Mouse (Mus musculus) c-Kit-positive CD71-negative TER-119-negative erythroid progenitor cells, embryonic 14.5 days (primary cell): ENCODE results near the gene Gm38431.

Source experiments
- DNase-seq: peaks from one replicate; pipeline ENCODE4 v3.0.0-alpha.2; 2013; ENCODE audit warnings: low read depth

The Gm38431 gene

DNA sequence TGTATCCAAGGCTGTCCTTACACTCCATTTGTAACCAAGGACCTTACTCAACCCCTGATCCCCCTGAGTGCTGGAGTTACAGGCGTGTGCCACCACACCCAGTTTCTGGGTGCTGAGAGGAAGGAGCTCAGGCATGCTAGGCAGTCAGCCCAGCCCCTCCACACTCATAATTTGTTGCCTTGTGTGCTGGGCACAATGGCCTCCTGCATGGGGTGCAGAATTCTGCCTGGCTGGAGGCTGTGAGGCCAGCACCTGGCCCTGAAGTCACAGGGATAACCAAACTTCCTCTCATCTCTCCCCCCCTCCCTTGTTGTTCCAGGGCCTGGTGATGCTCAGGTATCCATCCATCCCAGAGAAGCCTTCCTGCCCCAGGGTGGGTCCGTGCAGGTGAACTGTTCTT, 73.2 kb downstream of the Gm38431 start:
- no peak for DNase-seq
